Mouse (Mus musculus): Measurements from ENCODE around the gene Cpox.

Cpox gene

GRCm38 (mm10) chr16:58700816-58701424 lies 30.8 kb downstream of the Cpox start:
- DNase-seq (ENCODE audit: low read depth, low spot score): no peak

- no peak for DNase-seq (ENCODE audit: low read depth, low spot score)
Measured at GRCm38 (mm10) chr16:58701779-58702178, 31.7 kb downstream of the Cpox start.

DNA sequence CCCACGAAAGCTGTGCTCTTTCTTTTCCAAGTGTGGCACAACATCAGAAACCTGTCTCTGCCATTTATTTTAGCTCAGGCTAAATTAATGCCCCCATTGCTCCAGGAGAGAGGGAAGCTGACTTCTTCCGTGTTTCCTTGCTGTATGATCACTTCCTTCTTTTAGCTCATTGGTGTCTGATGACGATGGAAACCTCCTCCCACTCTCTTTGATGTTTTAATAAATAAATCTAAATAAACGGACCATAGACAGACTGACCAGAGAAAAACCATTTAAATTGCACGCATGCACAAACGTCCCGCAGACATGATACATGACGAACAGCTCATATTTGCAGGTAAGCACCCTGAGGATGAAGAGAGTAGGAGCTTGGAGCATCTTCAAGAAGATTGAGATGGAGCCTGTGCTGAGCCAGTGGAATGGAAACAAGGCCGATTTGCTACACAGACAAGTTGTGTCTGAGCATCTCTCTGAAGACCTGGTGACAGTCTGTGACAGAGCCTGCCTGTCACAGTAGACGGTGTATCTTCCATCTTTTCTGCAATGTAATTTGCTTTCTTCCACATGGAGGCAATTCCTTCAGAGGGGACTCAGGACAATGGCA lies 32.3 kb downstream of the Cpox start:
- DNase-seq (ENCODE audit: low read depth, low spot score): no peak

DNA sequence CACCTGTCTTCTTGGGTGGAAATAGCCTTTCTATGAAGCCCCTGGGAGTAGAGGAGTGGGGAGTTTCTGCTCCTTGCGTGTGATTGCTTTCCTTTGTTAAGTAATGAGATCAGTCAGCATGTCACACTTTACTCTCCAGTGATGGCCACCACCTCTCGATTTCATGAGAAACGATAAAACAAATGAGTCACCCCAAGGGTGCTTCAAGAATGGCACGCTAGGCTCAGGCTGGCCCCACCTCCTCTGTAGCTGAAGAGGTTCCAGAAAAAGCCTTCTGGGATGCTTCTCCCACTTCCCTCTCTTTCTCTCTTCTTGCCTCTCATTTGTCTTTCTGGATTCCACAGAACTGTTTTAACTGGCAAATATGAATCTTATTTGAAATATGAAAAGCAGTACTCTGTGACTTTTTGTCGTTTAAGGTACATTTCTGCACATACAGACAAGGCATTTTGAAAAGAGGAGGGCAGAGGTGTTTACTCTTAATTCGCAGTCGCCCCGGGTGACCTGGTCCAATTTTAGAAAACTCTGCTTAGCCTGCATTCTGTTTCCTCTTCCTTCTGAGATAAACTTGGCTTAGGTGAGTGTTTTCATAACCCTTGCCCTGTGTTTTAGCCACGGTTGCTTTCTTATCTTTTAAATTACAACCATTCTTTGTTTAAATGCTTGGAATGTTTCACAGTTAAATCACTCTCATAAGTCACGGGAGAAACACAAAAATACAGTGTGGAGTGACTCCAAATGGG lies 33.5 kb downstream of the Cpox start:
- DNase-seq (ENCODE audit: low read depth, low spot score): peak; percentile 51

DNA sequence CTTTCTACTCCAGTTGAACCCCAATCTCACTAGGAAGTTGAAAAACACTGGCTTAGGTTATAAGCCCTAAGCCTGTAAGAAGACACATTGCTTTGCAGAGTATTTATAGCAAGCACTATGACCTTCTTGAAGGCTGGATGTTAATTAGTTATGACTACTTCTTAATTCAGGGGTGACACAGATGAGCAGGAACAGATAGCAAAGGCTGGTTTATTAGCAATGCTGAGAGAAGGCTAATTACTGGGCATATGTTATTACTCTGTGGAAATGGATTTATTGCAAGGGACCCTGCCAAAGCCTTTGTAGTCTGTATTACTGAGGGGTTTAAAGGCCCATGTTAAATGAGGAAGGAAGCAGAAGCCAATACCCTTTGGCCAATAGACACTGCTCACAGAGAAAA lies 34.9 kb downstream of the Cpox start:
- DNase-seq (ENCODE audit: low read depth, low spot score): no peak

- DNase-seq (ENCODE audit: low read depth, low spot score): peak; percentile 62
Measured at GRCm38 (mm10) chr16:58707276-58707905, 37.3 kb downstream of the Cpox start.

DNA sequence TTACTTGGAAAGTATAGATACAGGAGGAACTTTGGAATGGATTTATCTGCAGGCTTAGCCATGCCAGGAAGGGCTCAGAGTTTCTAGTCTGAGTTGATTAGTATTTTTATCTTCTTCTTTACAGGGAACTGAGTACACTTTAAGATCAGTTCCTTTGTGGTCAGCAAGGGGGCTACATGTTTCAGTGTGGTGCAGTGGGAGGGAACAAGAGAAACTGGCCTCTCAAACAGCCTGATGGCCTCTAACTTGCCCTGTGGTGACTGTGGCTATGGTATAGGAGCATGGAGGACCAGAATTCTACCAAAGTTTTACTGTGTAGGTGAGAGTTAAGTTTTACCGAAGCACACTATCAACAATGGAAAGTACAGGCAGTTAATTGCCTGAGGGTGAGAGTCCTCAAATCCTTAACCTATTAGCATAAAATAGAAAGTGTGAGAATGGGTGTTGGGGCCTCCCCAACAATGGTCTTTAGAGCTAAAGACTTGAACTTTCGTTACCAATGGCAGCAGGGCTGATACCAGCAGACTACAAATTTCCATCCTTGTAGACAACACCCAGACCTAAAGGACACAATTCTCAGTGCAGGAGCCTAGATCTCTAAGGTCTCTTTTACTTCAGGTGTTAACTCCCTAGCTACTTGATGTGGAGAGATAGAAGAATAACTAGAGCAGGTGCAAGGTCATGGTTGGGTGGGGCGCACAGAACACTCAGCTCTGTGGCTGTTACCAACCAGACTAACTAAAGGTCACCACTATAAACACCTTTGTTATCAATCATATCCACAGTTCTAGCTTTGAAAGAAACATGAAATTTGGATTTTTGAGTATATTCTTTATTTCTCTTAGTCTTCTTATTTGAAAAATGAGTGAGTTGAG lies 38.7 kb downstream of the Cpox start:
- no peak for DNase-seq (ENCODE audit: low read depth, low spot score)

- DNase-seq (ENCODE audit: low read depth, low spot score): no peak
Measured at GRCm38 (mm10) chr16:58709536-58709935, 39.4 kb downstream of the Cpox start.

DNA sequence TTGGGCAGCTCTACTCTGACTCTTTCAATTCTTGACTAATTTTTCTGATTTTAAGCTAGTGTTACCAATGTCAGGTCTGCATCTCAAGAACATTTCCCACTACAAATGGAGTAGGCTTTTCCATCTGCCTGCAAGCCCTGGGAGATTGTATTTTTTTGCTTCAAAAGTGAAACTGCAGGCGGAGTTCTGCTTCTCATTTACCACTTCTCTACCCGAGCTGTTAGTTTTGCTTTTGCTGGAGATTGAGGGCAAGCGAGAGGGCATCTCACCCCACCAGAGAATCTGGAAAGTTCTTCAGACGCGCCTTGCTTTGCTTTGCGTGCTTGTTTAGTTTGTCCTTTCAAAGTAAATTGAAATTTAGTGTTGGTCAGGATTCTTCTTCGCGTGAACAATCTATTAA lies 42.1 kb downstream of the Cpox start:
- no peak for DNase-seq (ENCODE audit: low read depth, low spot score)

DNA sequence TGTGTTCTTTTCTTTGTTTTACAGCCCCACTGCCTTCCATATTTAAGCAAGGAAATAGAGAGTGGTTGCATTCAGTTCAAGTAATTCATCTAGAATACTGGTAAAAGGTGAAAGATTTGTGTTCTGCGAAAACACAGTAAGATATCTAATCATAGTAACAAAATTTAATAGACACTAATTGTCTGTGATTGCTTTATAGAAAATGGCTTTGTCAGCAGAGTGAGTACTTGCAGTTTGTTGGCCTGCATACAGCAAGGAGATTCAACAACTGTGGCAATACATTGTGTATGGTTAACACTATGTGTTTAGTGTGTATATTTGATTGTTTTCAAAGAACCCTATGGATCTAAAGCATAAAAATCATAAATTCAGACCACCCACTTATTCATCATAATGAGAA lies 43.0 kb downstream of the Cpox start:
- no peak for DNase-seq (ENCODE audit: low read depth, low spot score)

DNA sequence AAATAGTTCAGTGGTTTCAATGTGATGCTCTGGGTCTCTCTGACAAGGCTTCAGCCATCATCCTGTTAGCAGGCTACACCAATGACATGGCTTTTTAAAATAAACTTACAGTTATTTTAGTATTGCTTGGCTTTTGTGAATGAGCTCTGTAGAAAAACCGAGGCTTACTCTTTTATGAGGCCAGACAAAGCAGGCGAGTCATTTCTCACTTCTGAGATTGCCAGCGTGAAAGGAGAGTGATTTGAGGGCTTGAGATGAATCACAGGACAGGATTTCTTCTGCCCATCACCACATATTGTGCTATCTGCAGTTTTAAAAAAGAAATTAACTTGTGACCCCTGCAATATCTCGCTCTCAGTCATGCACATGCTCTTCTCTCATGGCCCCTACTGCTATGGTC lies 44.9 kb downstream of the Cpox start:
- DNase-seq (ENCODE audit: low read depth, low spot score): no peak

DNA sequence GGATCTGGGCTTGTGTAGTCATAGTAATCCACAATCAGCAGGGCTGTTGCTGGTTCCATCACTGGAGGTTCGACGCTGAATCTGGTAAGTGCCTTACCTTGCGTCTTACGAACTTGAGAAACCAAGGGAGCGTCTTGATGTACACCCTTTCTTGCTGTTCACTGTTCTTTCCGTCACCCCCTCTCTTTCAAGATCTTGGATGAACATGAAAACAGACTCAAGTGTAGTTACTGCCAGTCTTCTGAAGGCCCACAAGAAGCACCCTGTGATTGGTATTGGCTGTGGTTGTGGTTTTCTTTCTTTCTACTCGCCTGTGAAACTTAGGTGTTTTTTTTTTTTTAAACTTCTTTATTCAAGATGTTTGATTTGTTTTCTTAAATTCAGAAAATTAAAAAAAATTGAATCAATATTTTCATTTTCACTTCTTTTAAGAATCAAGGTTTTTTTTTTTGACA lies 48.6 kb downstream of the Cpox start, which contains the start of gene Gpr15:
Gpr15 (minus strand) TSS at position 405 of the 455 bp plus-strand sequence.
- DNase-seq (ENCODE audit: low read depth, low spot score): no peak

GRCm38 (mm10) chr16:58722292-58722691 lies 52.2 kb downstream of the Cpox start:
- DNase-seq (ENCODE audit: low read depth, low spot score): no peak

- DNase-seq (ENCODE audit: low read depth, low spot score): no peak
Measured at GRCm38 (mm10) chr16:58726680-58727476, 56.8 kb downstream of the Cpox start.

- DNase-seq (ENCODE audit: low read depth, low spot score): peak; percentile 99
Measured at GRCm38 (mm10) chr16:58727477-58728131, 57.5 kb downstream of the Cpox start, which contains the start of gene Cldnd1. Cldnd1 (plus strand) TSS chr16:58727910.

DNA sequence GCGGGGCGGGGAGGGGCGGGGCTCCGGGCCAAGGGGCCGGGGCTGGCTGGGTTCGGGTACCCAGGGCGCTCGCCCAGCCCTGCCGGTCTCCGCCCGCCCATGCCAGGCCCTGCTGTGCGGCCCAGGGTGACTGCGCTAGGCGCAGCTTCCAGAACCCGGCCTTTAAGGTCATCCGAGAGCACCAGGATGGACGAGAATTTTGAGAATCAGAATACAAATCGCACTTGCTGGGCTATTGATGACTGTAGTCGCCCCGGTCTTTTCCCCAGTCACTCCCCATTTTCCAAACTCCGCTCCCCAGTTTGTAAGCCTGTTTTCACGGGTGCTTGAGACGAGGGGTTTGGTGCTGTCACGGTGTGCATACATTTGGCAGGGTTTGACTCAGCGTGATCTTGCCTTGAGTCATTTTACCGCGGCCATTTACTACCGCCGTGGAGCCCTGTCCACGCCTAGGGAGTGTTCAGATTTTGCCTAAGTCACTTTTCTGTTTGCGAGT lies 58.1 kb downstream of the Cpox start:
- peak; percentile 65 for DNase-seq (ENCODE audit: low read depth, low spot score)

GRCm38 (mm10) chr16:58738205-58738604 lies 68.1 kb downstream of the Cpox start:
- no peak for DNase-seq (ENCODE audit: low read depth, low spot score)

DNA sequence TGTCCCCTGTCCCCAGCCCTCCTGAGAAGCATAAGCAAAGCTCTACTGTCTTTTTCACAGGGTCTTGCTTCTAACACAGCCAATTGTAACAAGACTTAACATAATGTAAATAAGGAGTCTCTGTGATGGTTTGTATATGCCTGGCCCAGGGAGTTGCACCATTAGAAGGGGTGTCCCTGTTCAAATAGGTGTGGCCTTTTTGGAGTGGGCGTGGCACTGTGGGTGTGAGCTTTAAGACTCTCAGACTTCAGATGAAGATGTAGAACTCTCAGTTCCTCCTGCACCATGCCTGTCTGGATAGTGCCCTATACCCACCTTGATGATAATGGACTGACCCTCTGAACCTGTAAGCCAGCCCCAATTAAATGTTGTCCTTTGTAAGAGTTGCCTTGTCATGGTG lies 68.7 kb downstream of the Cpox start:
- DNase-seq (ENCODE audit: low read depth, low spot score): no peak

- no peak for DNase-seq (ENCODE audit: low read depth, low spot score)
Measured at GRCm38 (mm10) chr16:58740751-58741150, 70.7 kb downstream of the Cpox start.

- DNase-seq (ENCODE audit: low read depth, low spot score): no peak
Measured at GRCm38 (mm10) chr16:58746715-58747114, 76.6 kb downstream of the Cpox start.

Measured in brain, adult 2 months (tissue).